Mouse (Mus musculus): Measurements from ENCODE around the gene Gm20855. TPM values are rescaled to one million over a fixed set of nuclear protein-coding genes. Genes with fewer than 3 reads are reported as not detected.
"Not testable (repeated sequence)": the region's sequence is repeated elsewhere in the genome, so short reads cannot be mapped to it uniquely, and the experiment has no call there.

Gm20855 gene
- total RNA-seq (2014; rRNA removed) (not detected in 2 replicates), polyA plus RNA-seq (2015; fragmentation: Nextera tagmentation; extraction: Ambion mirVana) (not detected in 2 replicates)

GRCm38 (mm10) chrY:35131733-35132132, at the start of gene Gm20855:
Gm20855 (minus strand) TSS chrY:35131833.
- not testable (repeated sequence) for H3K9ac ChIP-seq; H3K27ac ChIP-seq (ENCODE audit: low read depth, low read length); H3K27me3 ChIP-seq (ENCODE audit: insufficient read depth, low read length); H3K4me1 ChIP-seq (ENCODE audit: insufficient read depth); H3K4me2 ChIP-seq (ENCODE audit: low read depth); H3K4me3 ChIP-seq (ENCODE audit: low read depth, low read length); ATAC-seq; DNase-seq; H3K36me3 ChIP-seq (ENCODE audit: insufficient read depth); H3K9me3 ChIP-seq (ENCODE audit: low read length)
- no CpG with 5 or more reads among the region's 6 CpGs for WGBS

Data from forebrain, postnatal 0 days (tissue).